Mouse (Mus musculus) spleen, embryonic (tissue): Measurements from ENCODE around the gene Il21.

ENCODE experiments used
- CTCF ChIA-PET: fragments of 350-600 bp; sonication (Branson Sonifier 250); formaldehyde crosslinking; loops from one replicate; lab custom pipeline; 2022; lab: Charles Lee

Gene Il21

DNA sequence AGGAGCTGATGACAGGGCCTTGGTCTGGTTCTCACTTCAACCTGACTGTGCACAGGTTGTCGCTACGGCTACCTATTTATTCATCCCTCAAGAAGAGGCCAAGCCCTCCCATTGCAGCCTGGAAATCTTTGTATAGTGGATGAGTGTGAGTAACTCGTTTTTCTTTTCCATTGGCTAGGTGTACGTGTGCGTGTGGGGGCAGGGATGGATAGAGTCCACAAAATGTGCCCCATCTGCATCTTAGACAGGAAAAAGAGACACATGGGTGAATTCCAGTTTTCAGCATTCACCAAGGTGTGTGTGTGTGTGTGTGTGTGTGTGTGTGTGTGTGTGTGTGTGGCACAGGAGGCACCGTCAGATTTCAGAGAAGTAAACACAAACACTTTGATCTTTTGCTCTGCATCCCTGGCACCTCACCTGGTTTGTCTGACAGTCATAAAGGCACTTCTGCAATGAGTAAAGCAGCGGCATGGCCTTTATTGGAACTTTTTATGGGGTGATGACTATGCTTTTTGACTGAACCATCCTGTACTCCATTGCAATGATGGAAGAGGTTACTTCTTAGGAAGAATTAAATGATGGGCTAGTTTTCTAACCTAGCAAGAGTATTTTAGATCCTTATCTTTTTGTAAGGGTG is at the start of gene Il21:
Gene Il21, minus strand, starts transcription at position 51 of the 637 bp plus-strand sequence.
- CTCF ChIA-PET = no interaction called here

DNA sequence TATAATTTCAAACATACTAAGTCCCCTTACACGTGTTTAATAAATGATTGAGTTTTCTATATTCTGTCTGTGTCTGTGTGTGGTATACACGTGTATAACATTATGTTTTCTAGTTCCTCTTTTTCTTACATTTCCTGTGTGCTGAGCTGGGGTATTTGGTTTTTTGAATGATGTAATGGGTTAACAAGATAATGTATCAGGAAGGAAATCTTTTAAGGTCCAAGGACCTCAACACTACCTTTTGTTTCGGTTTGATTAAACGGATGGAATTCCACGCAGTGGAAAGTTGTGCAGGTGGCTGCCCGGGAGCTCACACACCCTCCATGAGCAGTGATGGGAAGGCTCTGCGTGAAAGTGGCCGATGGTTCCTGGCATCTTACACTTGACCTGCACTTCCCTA is 48.4 kb upstream of the Il21 start:
- CTCF ChIA-PET = no interaction called here

DNA sequence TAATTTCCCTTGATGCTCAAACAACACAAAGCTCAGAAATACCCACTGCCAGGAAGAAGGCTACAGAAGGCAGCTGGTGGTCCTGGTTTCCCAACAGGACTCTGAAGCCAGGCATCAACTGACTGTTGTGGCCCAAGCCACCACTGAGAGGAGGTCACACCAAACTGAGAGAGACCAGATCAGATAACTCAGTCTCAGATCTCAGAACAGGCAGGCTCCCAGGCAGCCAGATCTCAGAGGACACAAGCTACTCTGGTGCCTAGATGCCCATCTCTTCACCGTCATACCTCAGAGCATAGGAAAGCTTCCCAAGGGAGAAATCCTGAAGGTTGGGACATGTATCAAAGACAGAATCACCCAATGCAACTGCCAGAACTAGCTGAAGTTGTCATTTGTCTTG is 47.8 kb upstream of the Il21 start:
- CTCF ChIA-PET = interaction anchor here (0.7 to 1.0 kb wide), 2 partner anchors 10 to 305 kb away, joined by 3 to 26 read pairs; no protein-coding TSS in a partner anchor

DNA sequence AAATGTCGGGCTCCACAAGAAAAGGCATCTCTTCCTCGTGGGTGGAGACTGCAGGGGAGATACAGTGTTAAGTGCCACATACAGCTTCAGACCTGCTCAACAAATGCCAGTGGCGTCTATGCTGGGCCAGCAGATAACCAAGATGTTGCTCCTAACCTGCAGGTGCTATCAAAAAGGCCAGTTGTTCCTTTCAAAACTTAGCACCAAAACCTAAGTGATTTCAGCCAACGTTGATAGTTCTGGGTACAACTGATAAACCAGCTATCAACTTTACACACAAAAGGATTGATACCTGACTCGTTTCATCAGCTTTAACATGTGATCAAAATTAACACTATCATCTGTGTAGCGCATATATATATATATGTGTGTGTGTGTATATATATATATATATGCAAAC is 42.2 kb upstream of the Il21 start:
- CTCF ChIA-PET = no interaction called here

DNA sequence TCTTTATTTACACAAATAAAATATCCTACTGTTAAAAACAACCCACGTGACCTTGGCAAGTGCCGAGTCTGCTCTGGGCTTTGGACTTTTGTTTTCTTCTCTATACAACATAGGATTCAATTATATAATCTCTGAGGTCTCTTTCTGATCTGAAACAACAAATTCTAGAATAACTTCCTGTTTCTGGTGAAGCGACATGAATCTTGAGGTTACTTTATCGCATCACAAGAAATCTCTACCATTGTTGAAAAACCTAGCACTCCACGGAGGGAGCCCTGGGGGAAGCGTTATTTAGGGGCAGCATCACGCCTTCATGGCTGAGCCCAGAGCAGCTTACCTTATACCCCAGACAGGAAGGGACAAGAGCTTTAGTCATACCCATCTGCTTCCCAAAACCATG is 40.7 kb upstream of the Il21 start:
- CTCF ChIA-PET = interaction anchor here (0.5 kb wide), 1 partner anchor 170 kb away, joined by 5 read pairs; no protein-coding TSS in a partner anchor

DNA sequence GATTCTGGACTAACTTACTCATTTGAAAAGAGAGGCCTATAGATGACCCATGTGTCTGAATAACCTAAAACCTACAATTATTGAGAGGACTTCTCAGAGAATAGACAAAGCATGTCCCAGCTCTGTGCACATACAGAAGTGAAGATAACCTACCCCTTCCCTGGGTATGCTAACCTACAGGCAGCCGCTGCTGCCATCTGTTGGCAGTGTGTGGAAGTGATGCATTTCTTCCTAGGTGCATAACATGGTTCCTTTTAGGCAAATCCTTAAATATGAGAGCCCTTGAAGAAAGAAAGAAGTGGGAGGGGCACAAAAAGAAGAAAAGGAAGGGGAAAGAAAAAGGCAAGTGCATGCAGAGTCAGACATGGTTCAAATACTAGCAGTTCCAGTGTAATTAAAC is 38.8 kb upstream of the Il21 start:
- CTCF ChIA-PET = interaction anchor here (0.5 to 1.1 kb wide), 2 partner anchors 8 to 272 kb away, joined by 3 read pairs; no protein-coding TSS in a partner anchor

DNA sequence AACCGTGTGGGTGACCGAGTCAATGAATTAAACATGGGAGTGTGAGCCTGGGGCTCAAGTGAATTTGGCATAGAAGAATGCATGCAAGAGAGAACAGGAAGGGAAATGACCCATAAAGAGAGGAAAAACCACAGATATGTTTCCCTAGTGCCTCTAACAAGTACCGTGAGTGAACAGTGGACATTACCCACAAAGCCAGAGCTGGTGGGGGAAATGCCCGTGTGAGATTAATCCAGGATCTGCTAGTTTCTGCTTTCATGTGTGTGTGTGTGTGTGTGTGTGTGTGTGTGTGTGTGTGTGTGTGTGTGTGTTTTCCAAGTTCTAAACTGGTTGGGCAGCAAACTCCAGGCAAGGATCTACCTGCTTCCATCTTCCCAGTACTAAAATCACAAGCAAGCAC is 37.5 kb upstream of the Il21 start:
- CTCF ChIA-PET = interaction anchor here (0.6 to 1.1 kb wide), 2 partner anchors 10 to 61 kb away, joined by 3 read pairs; no protein-coding TSS in a partner anchor

DNA sequence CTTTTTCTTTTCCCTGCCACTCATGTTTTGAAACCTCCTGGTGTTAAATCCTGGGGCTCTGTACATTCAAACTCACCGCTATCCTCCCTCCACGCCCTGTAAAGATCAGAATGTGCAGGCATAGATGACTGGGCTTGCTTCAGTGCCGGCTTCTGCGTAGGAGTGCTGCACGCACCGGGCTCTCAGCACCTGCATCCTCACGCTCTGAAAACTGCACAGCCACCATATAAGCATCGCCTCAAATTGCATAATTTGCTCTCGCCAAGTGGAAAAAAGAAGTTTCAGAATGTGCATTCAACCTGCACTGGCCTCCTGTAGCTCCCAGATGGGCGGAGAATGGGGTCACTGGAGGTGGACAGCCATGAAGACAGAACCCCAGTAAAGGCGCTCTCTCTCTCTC is 35.9 kb upstream of the Il21 start:
- CTCF ChIA-PET = no interaction called here

DNA sequence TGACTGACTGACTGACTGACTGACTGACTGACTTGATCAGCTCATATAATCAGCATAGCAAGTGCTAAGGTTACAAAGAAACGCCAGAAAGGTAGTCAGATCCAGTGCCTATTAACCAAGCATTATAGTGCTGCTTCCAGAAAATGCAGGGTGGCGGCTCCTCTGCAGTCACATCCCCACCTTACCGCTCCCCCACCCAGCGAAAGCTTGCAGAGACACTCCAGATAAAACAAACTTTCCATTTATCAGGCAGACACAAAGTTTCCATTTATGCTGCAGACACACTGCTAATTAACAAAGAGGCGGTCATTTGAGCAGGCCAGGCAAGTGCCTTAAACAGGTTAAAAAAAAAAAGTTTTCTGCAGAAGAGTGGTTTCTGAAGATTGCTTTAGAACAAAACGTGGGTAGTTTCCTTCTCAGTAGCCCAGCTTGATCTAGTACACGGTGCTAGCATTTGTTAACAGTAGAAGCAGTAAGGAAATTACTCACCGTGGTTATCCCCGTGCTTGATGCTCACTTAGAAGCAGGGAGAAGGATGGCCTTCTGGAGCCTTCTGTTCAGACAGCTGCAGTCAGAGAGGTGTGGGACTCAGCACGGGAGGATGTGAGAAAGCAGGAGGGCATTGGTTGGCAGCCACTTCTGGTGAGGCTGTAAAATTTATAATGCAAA is 27.0 kb upstream of the Il21 start:
- CTCF ChIA-PET = no interaction called here

DNA sequence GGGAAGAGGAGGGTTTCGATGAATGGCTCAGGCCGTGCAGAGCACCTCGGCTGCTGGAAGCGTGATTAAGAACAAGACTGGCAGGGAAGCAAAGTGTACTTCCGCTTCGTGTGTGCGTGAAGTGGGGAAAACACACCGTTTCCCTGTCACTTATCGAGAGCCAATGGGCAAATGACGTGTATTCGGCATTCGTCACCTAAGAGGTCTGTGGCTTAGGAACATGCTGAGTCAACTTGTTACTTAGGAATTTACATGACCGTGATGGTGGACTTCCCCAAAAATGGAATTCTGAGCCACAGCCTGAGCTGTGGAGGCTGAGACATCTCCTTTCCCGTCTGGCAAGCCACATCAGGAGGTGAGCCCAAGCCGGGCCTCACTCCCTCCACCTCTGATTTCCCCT is 25.3 kb upstream of the Il21 start:
- CTCF ChIA-PET = no interaction called here

DNA sequence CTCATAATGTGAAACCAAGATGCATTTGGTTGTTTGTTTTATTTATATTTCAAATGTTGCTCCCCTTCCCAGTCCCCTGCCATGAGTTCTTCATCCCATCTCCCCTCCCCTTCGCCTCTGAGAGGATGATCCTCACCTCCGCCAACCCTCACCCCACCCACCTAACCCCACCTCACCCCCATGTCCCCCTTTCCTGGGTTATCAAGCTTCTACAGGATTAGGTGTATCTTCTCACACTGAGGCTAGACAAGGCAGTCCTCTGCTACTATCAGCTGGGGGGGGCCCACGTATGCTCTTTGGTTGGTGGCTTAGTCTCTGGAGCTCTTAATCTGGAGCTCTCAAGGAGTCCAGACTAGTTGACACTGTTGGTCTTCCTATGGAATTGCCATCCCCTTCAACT is 18.5 kb upstream of the Il21 start:
- CTCF ChIA-PET = interaction anchor here (0.6 to 0.7 kb wide), 2 partner anchors 53 to 218 kb away, joined by 3 read pairs; no protein-coding TSS in a partner anchor

DNA sequence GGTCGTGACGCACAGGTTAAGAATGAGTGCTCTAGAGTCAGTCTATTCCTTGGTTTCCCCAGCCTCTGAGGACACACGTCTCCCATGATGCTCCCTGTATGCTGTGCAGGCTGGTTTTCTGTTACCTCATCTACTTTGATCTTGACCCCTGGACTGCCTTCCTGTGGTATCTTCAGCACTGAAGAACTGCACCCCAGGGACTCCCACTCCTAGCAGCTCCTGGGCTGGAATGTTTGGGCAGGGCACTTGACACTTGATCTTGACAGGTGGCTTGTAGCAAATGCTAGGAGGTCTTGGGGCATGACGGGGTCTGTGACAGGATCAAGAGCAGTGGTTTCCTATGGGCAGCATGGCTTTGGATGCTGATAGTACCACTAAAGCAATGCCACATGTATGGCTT is 2.6 kb upstream of the Il21 start:
- CTCF ChIA-PET = no interaction called here

DNA sequence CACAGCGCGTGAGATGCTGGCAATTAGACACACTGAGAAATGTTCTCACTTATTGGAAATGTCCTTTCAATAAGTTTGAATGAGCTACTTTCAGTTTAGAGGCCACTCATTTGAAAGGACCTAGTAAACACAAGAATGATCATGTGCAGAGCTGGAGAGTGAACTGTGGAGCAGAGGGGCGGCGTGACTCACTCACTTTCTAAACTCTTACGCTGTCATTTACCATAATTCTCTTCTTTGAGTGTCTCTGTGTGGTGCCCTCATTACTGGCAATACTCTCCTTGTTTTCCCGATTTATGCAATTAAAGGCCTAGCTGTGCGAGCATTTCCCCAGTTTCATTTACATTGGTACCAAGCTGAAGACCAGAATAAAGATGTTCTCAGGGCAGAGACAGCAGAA is 1.3 kb downstream of the Il21 start:
- CTCF ChIA-PET = no interaction called here

DNA sequence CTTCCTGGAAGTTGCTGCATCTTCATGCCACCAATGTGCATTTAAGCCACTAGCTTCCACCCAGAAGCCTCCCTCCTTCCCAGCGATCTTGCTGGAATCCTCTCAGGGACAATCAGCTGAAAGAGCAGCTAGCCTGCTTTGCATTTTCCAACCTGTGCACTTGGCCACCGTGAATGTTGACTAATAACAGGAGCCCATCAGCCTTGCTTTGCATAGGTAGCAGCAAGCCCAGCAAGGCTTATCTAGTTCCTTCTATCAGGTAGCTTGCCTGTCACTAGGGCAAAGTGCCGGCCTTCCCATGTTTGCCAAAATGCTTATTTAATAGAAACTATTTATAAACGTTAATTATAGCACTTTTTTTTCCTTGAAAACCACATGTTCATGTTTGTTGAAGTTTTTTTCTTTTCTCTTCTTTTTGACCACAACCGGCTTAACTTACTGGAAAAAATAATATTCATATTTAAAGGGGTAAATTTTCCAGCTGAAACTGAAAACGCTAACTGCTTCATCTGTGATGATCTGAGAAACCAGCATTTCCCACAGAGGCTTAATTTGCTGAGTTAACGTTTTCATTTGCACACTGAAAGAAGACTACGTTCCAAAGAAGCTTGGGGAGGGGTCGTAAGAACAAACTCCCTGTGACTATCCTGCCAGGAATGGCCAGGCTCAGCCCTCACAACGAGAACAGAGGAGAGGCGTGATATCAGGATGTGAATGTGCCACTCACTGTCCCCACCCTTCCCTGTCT is 3.2 kb downstream of the Il21 start:
- CTCF ChIA-PET = interaction anchor here (0.8 kb wide), 1 partner anchor 990 kb away, joined by 4 read pairs; no protein-coding TSS in a partner anchor

DNA sequence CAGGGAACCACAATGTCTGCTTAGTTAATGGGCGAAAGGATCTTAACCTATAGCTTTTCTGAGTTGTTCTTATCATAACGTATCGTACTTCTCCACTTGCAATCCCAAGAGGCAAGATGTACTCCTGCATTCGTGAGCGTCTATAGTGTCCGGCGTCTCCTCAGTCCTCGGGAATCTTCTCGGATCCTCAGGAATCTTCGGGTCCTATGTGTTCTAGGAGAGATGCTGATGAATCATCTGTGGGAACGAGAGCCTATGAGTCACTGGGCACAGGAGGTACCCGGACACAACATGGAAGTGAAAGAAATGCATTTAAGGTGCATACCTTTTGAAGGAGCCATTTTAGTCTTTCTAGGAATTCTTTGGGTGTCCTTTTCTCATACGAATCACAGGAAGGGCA is 7.3 kb downstream of the Il21 start:
- CTCF ChIA-PET = no interaction called here

DNA sequence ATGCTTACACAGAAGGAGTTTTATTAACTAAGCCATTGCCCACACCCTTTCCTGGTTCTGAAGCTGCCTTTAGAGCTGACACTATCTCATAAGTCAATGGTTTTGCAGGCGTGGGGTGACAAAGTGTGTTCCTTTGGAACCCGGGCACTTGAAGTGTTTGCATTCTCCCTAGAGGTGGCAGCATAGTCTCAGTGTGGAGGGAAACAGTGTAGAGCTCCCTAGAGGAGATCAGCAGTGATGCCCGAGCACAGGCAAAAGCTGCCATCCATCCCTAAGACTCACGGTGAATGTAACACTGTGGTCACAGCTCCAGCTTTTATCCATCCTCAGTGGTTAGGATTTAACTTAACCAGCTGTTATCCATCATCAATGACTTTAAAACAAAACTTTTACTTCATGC is 13.4 kb downstream of the Il21 start:
- CTCF ChIA-PET = no interaction called here

DNA sequence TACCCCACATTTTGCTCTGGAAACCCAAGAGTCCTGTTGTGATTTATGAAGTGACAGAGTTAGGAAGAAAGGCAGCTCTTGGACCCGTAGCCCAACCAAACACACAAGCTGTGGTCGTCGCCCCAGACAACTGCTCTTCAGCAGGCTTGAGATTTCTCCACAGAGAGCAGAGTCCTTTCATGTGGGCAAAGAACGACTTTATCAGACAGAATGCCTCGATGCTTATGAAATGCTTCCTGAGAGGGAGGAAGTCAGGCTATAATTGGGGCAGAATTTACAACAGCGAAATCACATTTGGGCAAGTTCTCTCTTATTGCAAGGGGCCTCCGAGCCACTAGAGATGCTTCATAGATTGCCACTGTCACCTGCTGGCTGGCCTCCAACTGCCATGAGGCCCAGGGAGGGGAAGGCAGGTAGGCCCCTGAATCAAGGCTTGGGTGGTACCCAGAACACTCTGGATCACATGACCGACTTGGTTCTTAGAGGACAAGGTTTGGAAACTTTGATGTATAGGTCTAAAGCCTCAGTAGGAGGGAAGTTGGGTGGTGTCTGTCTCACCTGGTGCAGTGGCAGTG is 27.1 kb downstream of the Il21 start:
- CTCF ChIA-PET = no interaction called here

DNA sequence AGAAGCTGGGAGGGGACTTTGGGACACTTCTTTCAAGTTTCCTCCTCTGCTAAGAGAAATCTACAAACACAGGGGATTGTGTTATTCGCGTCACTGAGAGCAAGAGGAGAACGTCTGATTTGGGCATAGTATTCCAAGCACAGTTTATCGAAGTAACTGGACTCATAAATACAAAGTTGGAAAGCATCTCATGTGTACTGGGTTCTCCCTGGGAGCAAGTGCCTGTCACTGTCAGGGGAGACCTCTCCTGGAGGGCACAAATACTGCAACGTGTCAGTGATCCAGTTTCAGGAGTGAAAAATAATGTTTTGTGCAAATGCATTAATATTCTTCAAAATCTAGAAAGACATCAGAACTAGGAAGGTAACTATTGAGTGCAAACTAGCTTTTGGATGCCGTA is 27.9 kb downstream of the Il21 start:
- CTCF ChIA-PET = interaction anchor here (0.6 kb wide), 1 partner anchor 84 kb away, joined by 5 read pairs; no protein-coding TSS in a partner anchor

DNA sequence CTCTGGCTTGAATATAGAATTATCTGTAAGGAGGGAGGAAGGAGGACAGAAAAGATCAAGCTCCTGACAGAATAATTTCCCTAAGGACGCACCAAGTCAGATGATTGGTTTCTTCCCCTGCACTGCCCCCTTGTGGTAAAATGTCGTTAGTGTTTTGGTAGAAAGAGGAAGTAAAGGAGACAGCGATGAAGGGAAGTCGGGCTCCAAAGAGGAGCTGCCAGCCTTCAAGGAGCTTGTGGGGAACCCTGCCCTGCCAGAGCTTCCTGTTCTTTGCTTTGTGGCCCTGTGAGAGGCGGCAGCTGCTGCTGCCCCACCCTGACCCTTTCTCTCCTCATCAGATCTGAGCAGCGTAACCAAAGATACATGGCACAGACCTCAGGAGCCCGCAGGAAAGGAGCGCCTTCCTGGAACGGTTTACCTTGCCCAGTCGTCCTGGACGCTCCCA is 28.4 kb downstream of the Il21 start:
- CTCF ChIA-PET = interaction anchor here (0.6 kb wide), 1 partner anchor 85 kb away, joined by 5 read pairs; no protein-coding TSS in a partner anchor

DNA sequence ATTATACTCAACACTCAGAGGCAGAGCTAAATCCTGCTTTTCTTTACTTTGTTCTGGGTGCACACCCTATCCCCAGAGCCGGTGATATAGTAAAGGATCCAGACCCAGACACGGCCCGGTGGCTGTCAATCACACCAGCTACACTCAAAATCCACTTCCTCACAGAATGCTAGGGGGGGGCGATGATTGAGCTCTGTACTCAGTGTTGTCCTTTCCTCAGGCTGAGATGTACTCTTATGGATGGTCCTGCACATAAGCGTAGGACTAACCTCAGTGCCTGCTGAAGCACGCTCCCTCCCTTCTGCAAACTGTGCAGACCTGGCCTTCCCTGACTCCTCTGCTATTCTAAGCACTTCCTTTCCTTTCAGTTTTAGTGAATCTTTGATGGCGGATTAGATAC is 29.6 kb downstream of the Il21 start:
- CTCF ChIA-PET = no interaction called here

DNA sequence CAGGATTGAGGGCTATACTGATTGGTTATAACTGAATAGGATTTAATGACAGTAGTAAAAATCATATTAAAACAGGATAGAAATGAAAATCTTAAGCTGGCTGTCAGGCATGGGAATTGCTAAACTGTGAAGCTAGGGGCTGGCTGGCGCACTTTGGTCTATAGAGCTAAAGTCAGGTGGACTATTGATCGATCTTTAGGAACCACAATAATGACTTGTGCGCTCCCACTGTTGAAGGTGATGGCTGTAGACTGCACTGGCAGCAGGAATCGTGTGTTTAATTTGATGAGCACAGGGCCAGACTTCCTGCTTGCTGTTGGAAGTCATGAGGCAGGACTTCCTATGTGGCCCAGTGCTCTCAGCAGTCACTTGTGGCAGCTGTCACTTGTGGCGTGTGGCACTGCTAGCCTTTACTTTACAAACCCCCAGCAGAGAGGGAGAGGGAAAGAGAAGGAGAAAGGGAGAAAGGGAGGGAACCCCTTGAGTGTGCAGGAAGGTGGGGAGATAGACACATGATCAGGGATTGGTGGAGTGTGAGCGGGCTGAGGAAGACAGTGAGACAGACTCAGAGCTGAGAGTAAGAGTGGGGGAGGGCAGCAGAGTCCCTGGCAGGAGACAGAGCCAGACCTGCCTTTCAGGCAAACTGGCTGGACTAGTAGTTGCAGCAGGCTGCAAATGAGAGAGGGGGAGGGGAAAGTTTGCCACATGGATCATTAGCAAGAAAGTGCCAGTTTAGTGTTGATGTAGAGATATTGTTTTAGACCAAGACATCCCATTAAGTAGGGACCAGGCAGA is 31.1 kb downstream of the Il21 start:
- CTCF ChIA-PET = no interaction called here
